Mouse (Mus musculus) CH12.LX (cell line): ENCODE results near the gene Znrd1. TPM values are rescaled to one million over a fixed set of nuclear protein-coding genes. Genes with fewer than 3 reads are reported as not detected.

ENCODE experiments used
- DNase-seq: peaks from one replicate; pipeline ENCODE4 v3.0.0-alpha.2; 2013; ENCODE audit errors: extremely low read depth
- H3K27ac ChIP-seq: 2 replicates; pipeline ENCODE4 v1.5.1; 2012; ENCODE audit warnings: low read depth, mild to moderate bottlenecking, control low read depth, moderate library complexity; ENCODE audit not compliant: insufficient read depth
- H3K27me3 ChIP-seq: replicated peaks from 2 replicates; pipeline ENCODE3; 2012; ENCODE audit warnings: inconsistent platforms
- H3K36me3 ChIP-seq, 2 experiments: replicated peaks in 1 of 2; 2 replicates each; pipeline versions ENCODE3 to v1.6.1; 2012; ENCODE audit warnings: inconsistent platforms in 1 of 2, low read length in 1 of 2, mild to moderate bottlenecking in 1 of 2, mixed read lengths in 1 of 2, moderate library complexity in 1 of 2; ENCODE audit not compliant: control insufficient read depth in 1 of 2, insufficient read depth in 1 of 2
- H3K4me1 ChIP-seq, 2 experiments: 2 replicates each; pipeline ENCODE4 v1.6.1; 2012; ENCODE audit warnings: inconsistent platforms in 1 of 2, moderate library complexity in 1 of 2; ENCODE audit not compliant: insufficient read depth in 2 of 2, control insufficient read depth in 1 of 2
- H3K4me2 ChIP-seq: 2 replicates; pipeline ENCODE4 v1.6.1; 2012; ENCODE audit warnings: low read depth, mild to moderate bottlenecking, control low read depth; ENCODE audit not compliant: poor library complexity, insufficient read depth, severe bottlenecking
- H3K4me3 ChIP-seq, 3 experiments: fragments of 150-350 bp in 1 of 3; sonication (generic) in 1 of 3; replicated peaks in 1 of 3; 2 replicates each; pipeline versions ENCODE3 to v1.5.1; 2011 to 2012; ENCODE audit warnings: low read depth in 2 of 3, low read length in 2 of 3, mild to moderate bottlenecking in 2 of 3, moderate library complexity in 2 of 3, control low read depth in 1 of 3, improper control_type of control experiment in 1 of 3, inconsistent platforms in 1 of 3, mixed read lengths in 1 of 3; ENCODE audit not compliant: poor library complexity in 1 of 3
- H3K79me2 ChIP-seq: replicated peaks from 2 replicates; pipeline ENCODE4 v1.6.1; 2012; ENCODE audit warnings: mild to moderate bottlenecking, moderate library complexity; ENCODE audit not compliant: control insufficient read depth, poor library complexity, insufficient read depth, severe bottlenecking; ENCODE audit errors: extremely low read depth
- H3K9ac ChIP-seq: 2 replicates; pipeline ENCODE4 v1.6.1; 2012; ENCODE audit warnings: low read depth, mild to moderate bottlenecking, control low read depth, moderate library complexity; ENCODE audit not compliant: insufficient read depth
- H3K9me3 ChIP-seq: replicated peaks from 2 replicates; pipeline ENCODE3; 2012; ENCODE audit warnings: low read length, inconsistent platforms, mixed read lengths
- BHLHE40 ChIP-seq: IDR thresholded peaks from 2 replicates; pipeline ENCODE4 v1.6.1; 2011; ENCODE audit warnings: mild to moderate bottlenecking, low read depth, low read length, improper control_type of control experiment
- CTCF ChIP-seq, 2 experiments: IDR thresholded peaks in 1 of 2; conservative IDR thresholded peaks in 1 of 2; 2 replicates each; pipeline ENCODE4 v1.5.1; 2011 to 2012; ENCODE audit warnings: low read depth in 2 of 2, low read length in 2 of 2, improper control_type of control experiment in 1 of 2, inconsistent platforms in 1 of 2, mild to moderate bottlenecking in 1 of 2, moderate library complexity in 1 of 2
- E2F4 ChIP-seq: IDR thresholded peaks from 2 replicates; pipeline ENCODE4 v1.6.1; 2011; ENCODE audit warnings: low read depth, low read length, improper control_type of control experiment; ENCODE audit not compliant: insufficient replicate concordance
- ELF1 ChIP-seq: IDR thresholded peaks from 2 replicates; pipeline ENCODE4 v1.6.1; 2014; ENCODE audit warnings: low read depth, mild to moderate bottlenecking, inconsistent platforms, low read length, improper control_type of control experiment
- ETS1 ChIP-seq: conservative IDR thresholded peaks from 2 replicates; pipeline ENCODE4 v1.6.1; 2012; ENCODE audit warnings: low read depth, mild to moderate bottlenecking, inconsistent platforms, low read length, improper control_type of control experiment, moderate library complexity
- GABPA ChIP-seq: IDR thresholded peaks from 2 replicates; pipeline ENCODE4 v1.6.1; 2012; ENCODE audit warnings: low read depth, low read length, improper control_type of control experiment, inconsistent platforms; ENCODE audit not compliant: insufficient replicate concordance
- HCFC1 ChIP-seq: IDR thresholded peaks from 2 replicates; pipeline ENCODE4 v1.6.1; 2012; ENCODE audit warnings: low read depth, mild to moderate bottlenecking, inconsistent platforms, low read length, improper control_type of control experiment
- IRF4 ChIP-seq: IDR thresholded peaks from 2 replicates; pipeline ENCODE4 v1.6.1; 2014; ENCODE audit warnings: low read depth, mild to moderate bottlenecking, inconsistent platforms, low read length, improper control_type of control experiment
- KAT2A ChIP-seq: IDR thresholded peaks from 2 replicates; pipeline ENCODE4 v1.6.1; 2012; ENCODE audit warnings: low read length, improper control_type of control experiment, inconsistent platforms; ENCODE audit not compliant: insufficient replicate concordance
- MAFK ChIP-seq: IDR thresholded peaks from 2 replicates; pipeline ENCODE4 v1.6.1; 2011; ENCODE audit warnings: low read length, improper control_type of control experiment; ENCODE audit not compliant: insufficient replicate concordance
- MAX ChIP-seq: IDR thresholded peaks from 2 replicates; pipeline ENCODE4 v1.6.1; 2011; ENCODE audit warnings: low read length, improper control_type of control experiment
- MEF2A ChIP-seq: IDR thresholded peaks from 2 replicates; pipeline ENCODE4 v1.6.1; 2014; ENCODE audit warnings: low read depth, mild to moderate bottlenecking, inconsistent platforms, low read length, improper control_type of control experiment, borderline replicate concordance
- MXI1 ChIP-seq: IDR thresholded peaks from 2 replicates; pipeline ENCODE4 v1.6.1; 2011; ENCODE audit warnings: mild to moderate bottlenecking, low read depth, low read length, improper control_type of control experiment
- MYC ChIP-seq: IDR thresholded peaks from 2 replicates; pipeline ENCODE4 v1.6.1; 2011; ENCODE audit warnings: low read depth, mild to moderate bottlenecking, improper control_type of control experiment, low read length
- NELFE ChIP-seq: IDR thresholded peaks from 2 replicates; pipeline ENCODE4 v1.6.1; 2011; ENCODE audit warnings: low read depth, low read length, improper control_type of control experiment
- POLR2AphosphoS2 ChIP-seq: IDR thresholded peaks from 2 replicates; pipeline ENCODE4 v1.6.1; 2011; ENCODE audit warnings: low read depth, low read length, improper control_type of control experiment
- SIN3A ChIP-seq: IDR thresholded peaks from 2 replicates; pipeline ENCODE4 v1.6.1; 2012; ENCODE audit warnings: low read length, improper control_type of control experiment, inconsistent platforms
- SMC3 ChIP-seq: IDR thresholded peaks from 2 replicates; pipeline ENCODE4 v1.6.1; 2011; ENCODE audit warnings: low read depth, low read length, improper control_type of control experiment
- TBP ChIP-seq: conservative IDR thresholded peaks from 2 replicates; pipeline ENCODE4 v1.6.1; 2011; ENCODE audit warnings: low read depth, low read length, improper control_type of control experiment
- TCF12 ChIP-seq: IDR thresholded peaks from 2 replicates; pipeline ENCODE4 v1.6.1; 2014; ENCODE audit warnings: low read depth, mild to moderate bottlenecking, inconsistent platforms, low read length, improper control_type of control experiment
- USF1 ChIP-seq: IDR thresholded peaks from 2 replicates; pipeline ENCODE4 v1.6.1; 2014; ENCODE audit warnings: low read depth, mild to moderate bottlenecking, inconsistent platforms, low read length, improper control_type of control experiment
- USF2 ChIP-seq: conservative IDR thresholded peaks from 2 replicates; pipeline ENCODE4 v1.6.1; 2011; ENCODE audit warnings: low read depth, low read length, improper control_type of control experiment
- ZC3H11A ChIP-seq: IDR thresholded peaks from 2 replicates; pipeline ENCODE4 v1.6.1; 2012; ENCODE audit warnings: low read depth, mild to moderate bottlenecking, inconsistent platforms, low read length, improper control_type of control experiment
- ZKSCAN1 ChIP-seq: IDR thresholded peaks from 2 replicates; pipeline ENCODE4 v1.6.1; 2012; ENCODE audit warnings: low read depth, inconsistent platforms, low read length, improper control_type of control experiment, borderline replicate concordance
- dilution Hi-C: fragments of 300-500 bp; cut with MboI; formaldehyde crosslinking; loops from 2 replicates; pipeline ENCODE4 v1.14.3; 2020; ENCODE audit warnings: low sequenced_read_pairs; ENCODE audit not compliant: extremely low pct_unique_long_range_greater_than_20kb, extremely low pct_ligation_motif_present
- in situ Hi-C: fragments of 300-500 bp; cut with MboI; formaldehyde crosslinking; loops from 3 replicates; pipeline ENCODE4 v1.14.3; 2019; ENCODE audit warnings: low sequenced_read_pairs, low pct_ligation_motif_present, low pct_unique_long_range_greater_than_20kb, mixed read lengths
- polyA plus RNA-seq: library from polyadenylated mRNA; unstranded; fragments of >175 nt; gene quantifications from 2 replicates; pipeline ENCODE4 v1.2.1, GENCODE M21; 2012; ENCODE audit warnings: low read depth; ENCODE audit not compliant: insufficient read length
- total RNA-seq, 2 experiments: library from RNA; depleted of rRNA; stranded (reverse); fragments of 300-350 nt in 1 of 2; fragments of >200 nt in 1 of 2; gene quantifications; 2 replicates each; pipeline ENCODE4 v1.2.3; 2012 to 2014

Gene Znrd1
- total and polyA plus RNA-seq, 3 experiments = 66.8 to 98.1 (median 66.9) TPM

DNA sequence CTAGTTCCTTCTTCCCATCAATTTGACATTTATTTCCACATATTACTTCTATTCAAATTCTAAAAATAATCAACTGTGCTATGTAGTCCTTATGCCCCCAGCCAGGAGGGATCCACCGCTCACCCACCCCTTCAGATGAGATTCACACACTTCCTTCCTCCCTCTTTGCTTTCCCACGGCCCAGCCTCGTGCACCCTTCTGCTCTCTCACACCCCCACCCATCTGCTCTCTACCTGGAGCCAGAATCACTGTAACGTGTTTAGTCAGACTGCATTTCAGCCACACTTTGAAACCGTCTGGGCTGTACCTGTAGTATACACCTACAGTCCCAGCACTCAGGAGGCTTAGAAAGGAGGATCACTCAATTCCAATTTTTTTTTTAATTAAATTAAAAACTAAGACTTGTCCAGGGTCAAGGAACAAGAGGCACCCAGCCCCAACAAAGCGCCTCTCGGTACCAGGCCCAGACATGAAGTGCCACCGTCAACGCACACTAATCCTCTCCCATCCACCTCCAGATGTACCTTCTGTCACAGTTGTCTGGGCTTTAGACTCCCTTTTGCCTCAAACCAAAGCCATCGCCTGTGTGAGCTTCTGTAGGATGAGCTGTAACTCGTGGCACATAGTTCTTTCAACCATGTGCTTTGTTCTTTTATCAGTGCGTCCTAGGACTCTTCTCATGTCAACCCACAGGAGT, 29.0 kb downstream of the Znrd1 start:
- H3K4me3 ChIP-seq = no peak overlapping the region
- H3K4me2 ChIP-seq = no peak overlapping the region
- H3K4me1 ChIP-seq = peaks cover 0 to 12% of the 10 kb centered on the region in 2 experiments; a peak in 3 of 4 replicates
- H3K27ac ChIP-seq = no peak overlapping the region
- dilution Hi-C loops = no loop called here
- H3K9ac ChIP-seq = no peak overlapping the region
- peaks cover 12% of the 10 kb centered on the region for H3K27me3 ChIP-seq
- H3K79me2 ChIP-seq = no peaks in the 10 kb centered on the region
- no peaks in the 10 kb centered on the region for H3K9me3 ChIP-seq
- DNase-seq = no peak
- in situ Hi-C loops = no loop called here
- no peaks in the 10 kb centered on the region for H3K36me3 ChIP-seq
- TF ChIP-seq KAT2A (no peak), MAX (no peak), USF1 (no peak), TCF12 (no peak)
- TF ChIP-seq, all 38 proteins: peak for 0

DNA sequence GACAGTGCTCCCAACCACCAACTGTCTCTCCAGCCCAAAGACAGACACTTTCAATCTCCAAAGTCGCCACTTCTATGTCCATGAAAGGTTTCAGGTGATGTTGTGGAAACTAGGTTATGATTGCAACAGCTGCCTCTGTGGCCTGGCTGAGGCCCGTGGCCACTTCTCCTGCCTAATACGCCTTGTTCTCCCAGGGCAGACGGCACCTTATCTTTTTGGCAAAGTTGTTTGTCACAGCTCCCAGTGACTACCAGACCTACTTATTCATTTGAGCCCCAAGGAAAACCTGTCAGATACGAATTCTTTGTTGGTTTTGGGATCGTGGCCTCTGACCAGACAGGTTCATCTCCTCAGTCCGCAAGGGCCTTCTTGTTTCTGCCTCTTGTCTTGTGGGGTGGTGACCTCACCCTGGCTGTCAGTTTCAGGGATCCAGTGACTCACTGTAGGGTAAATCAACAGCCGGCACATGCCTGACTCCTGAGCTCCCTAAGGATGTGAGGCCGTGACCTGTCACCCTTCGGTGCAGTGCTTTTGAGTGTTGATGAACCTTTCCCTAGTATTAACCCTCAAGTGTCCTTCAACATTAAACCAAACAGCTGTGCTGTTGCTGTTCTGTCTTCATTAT, 30.8 kb downstream of the Znrd1 start:
- dilution Hi-C loops (no loop called here), in situ Hi-C loops (no loop called here)
- H3K36me3 ChIP-seq = no peaks in the 10 kb centered on the region
- peaks cover 0 to 12% of the 10 kb centered on the region in 2 experiments; a peak in 3 of 4 replicates for H3K4me1 ChIP-seq
- no peaks in the 10 kb centered on the region for H3K79me2 ChIP-seq
- no peak overlapping the region for H3K9ac ChIP-seq
- no peaks in the 10 kb centered on the region for H3K9me3 ChIP-seq
- DNase-seq = no peak
- no peak overlapping the region for H3K4me3 ChIP-seq
- peaks cover 13% of the 10 kb centered on the region for H3K27me3 ChIP-seq
- H3K4me2 ChIP-seq = no peak overlapping the region
- TF ChIP-seq CTCF (conservative IDR thresholded peaks at IDR 0.05 in 1 of 2, IDR thresholded peaks at IDR 0.05 in 1 of 2; ENCODE audit: low read depth in 2 of 2, low read length in 2 of 2) (no peak), BHLHE40 (no peak), MYC (no peak), ZKSCAN1 (no peak), SMC3 (no peak), E2F4 (no peak), MEF2A (no peak)
- no peak overlapping the region for H3K27ac ChIP-seq

DNA sequence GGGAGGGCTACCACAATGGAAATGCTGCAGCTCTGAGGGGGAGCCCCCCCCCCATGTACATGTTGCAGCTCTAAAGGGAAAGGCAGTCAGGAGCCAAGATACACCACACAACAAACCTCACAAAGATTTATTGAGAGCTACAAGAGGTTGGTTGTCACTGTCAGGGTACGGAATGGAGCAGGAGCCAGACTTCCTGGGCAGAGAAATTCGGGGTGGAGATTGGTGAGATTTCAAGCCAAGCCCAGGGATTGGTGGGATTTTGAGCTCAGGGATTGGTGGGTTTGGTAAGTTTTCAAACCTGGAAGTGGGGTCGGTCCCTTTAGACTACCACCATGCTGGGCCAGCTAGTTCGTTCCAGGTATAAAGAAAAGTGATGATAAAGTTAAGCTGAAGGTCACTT, 34.9 kb downstream of the Znrd1 start:
- dilution Hi-C loops = no loop called here

More for the DNA sequence above, 34.9 kb downstream of the Znrd1 start:
- no peaks in the 10 kb centered on the region for H3K4me1 ChIP-seq
- no peaks in the 10 kb centered on the region for H3K79me2 ChIP-seq
- H3K27ac ChIP-seq = no peak overlapping the region
- H3K27me3 ChIP-seq = peaks cover 15% of the 10 kb centered on the region
- H3K4me3 ChIP-seq = no peak overlapping the region
- in situ Hi-C loops = no loop called here
- H3K4me2 ChIP-seq = no peak overlapping the region
- TF ChIP-seq ELF1 (no peak), TBP (no peak), MYC (no peak), HCFC1 (no peak), IRF4 (no peak), NELFE (no peak), MEF2A (no peak), ZC3H11A (no peak), KAT2A (no peak), SIN3A (no peak), E2F4 (no peak), ETS1 (no peak), USF2 (no peak), GABPA (no peak), MAFK (no peak), MXI1 (no peak), POLR2AphosphoS2 (no peak)
- H3K9me3 ChIP-seq = no peaks in the 10 kb centered on the region
- H3K9ac ChIP-seq = no peak overlapping the region
- no peaks in the 10 kb centered on the region for H3K36me3 ChIP-seq
- DNase-seq = no peak
